Mouse (Mus musculus): ENCODE data around the gene Lars2.
"Not testable (repeated sequence)": the region's sequence is repeated elsewhere in the genome, so short reads cannot be mapped to it uniquely, and the experiment has no call there.

Lars2 gene

DNA sequence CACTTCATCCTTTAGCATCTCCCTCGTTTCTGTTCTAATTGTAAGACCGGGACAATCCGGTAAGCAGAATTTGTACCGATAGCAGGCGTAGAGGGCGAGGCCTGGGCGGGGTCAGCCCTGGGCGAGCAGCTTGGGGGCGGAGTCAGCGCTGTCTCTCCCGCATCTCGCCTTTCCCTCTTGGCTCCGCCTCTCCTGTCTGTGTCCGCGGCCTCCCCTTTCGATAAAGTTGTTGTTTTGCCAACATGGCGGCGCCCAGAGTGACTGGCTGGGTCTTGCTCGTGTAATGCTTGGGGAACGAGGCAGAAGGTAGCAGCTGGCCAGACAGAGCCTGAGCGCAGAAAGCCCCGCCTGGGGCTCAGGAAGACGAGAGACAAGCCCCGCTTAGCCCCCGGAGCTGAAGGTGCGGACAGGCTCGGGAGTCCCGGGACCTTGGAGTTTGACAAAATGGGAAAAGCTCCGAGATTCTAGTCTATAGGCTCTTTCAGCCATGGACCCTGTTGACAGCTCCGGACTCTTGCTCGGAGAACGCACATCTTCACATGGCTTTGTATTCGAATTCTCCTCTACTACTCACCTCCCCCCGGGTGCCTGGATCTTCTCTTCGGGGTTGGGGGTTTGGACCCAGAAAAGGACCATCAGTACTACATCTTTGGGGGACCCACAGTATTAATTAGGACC lies at the start of gene Lars2:
TSS of gene Lars2 (plus strand) at position 220 of the 678 bp plus-strand sequence.
- peak; percentile 95 for DNase-seq (ENCODE audit: low spot score)

DNA sequence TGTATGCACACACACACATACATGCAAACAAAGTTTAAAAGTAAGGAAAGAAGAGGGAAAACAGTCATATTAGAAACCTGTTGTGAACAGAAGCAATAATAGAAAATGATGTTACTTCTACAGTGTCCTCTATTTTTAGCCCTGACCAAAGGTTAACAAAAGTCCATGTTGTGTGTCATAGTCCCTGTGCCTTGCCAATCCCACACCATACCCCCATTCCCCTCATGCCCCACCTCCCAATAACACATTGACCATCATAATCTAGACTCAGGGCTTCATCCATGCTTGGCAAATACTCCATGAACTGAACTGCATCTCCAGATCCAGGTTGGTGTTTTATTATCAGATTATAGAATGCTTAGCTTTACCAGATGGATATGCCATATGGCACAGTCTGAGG lies 40.6 kb upstream of the Lars2 start:
- DNase-seq (ENCODE audit: low spot score) = no peak

DNA sequence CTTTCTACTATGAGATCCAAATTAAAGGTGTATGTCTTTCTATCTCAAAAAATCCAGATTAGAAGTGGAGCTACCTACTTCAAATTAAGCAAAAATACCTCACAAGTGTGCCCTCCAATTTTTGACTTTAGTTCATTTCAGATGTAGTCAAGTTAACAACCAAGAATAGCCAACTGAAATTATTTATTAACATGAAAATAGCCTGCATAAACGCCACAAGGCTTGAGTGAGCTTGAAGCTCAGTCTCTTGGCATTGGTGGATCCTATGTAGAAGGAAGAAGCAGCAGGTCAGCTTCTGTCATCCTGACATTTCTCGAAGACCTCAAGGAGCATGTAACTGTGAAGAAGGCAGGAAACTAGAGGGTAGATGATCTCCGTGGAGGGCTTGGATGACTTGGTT lies 38.4 kb upstream of the Lars2 start:
- no peak for DNase-seq (ENCODE audit: low spot score)

DNA sequence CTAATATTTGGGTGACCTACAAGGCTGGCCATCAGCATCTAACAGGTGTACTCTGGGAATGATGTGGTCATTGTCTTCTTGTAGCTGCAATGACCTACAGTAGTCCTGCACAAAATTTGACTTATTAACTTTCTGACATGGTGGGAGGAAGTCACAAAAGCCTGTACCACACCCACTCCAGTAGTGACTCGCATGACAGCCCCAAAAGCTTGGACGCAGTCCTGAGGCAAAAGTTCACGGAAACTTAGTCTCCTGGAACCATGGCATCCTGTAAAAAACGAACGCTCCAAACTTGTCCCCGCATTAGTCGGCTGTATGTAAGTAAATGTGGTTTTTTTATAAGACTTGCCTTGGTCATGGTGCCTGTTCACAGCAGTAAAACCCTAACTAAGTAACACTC lies 36.9 kb upstream of the Lars2 start:
- DNase-seq (ENCODE audit: low spot score) = no peak

DNA sequence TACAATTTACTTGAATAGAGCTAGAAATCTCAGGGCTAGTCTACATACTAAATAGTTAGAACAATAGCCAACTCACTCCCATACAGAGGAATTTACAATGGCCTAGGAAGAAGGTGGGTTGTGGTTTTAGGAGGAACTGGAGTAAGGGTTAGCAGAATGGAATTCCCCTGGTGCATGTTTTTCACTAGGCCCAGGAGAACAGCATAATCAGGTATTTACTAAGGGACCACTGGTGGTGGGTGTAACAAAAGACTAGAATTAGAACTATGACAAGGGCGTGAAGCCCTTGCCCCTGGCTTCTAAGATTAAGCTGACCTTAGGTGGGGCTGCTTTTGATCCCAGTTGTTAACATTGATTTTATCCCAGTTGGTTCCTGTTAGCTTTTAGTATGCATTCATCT lies 36.5 kb upstream of the Lars2 start:
- DNase-seq (ENCODE audit: low spot score) = not testable (repeated sequence)

DNA sequence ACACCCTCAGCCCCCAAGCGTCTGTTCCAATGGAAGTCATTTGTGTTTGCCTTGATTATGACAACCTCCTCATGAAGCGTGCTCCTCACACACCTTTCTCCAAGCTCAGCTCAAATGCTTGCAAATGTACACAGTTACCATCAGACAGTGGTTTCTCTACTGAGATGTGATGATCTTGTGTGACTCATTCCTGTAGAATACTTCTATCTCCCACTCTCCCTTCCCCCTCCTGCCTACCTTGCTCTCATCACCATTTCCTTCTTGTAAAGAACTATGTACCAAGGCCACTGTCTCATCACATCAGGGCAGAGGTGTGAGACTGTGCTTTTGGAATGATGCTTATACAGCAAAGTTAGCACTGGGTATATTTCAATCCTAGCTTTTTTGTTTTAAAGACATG lies 33.2 kb upstream of the Lars2 start:
- DNase-seq (ENCODE audit: low spot score) = no peak

DNA sequence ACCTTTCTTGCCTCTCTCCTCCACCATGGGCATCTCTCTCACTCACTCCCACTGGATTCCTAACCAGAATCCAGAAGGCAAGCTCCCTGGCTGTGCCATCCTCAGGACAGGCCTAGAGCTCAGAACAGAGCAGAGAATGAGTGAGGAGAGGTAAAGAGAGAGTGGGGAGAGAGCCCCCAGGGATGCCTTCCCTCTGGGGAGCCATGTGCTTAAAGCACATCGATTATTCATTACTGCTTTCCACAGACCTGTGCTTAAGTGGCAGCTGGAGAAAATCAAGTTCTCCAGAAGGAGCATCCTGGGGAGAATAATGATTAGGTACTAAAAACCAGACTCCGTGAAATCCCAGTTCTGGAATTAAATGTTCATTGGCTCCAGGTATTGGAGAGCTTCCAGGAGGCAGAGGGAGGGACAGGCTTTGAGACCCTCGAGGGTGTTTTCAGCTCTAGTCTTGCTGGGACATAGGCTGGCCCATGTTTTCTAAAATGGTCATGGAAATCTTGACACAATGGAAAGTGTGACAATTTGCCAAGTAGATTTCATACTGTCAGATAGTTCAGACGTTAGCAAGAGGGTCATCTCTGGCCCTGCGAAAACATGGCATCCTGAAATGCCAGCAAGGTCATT lies 31.6 kb upstream of the Lars2 start:
- peak; percentile 84 for DNase-seq (ENCODE audit: low spot score)

DNA sequence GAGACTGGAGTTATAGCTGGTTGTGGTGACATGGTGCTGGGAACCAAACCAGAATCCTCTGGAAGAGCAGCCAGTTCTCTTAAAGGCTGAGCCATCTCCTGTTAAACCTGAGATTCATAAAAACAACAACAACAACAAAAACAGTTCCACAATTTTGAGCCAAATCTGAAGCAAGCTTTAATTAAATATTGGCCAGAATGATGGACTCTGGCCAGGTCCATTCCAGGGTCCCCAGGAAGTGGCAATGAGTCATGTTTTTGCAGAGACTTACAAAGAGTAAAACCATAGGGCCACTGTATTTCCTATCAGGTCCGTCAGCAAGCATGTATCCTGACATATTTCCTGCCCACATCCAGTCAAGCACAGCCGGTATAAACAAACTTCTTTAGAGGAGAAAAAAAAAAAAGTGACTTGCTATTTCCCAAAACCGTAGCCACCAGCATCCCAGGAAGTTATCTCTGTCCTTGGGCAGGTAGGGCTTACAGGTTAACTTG lies 27.0 kb upstream of the Lars2 start:
- DNase-seq (ENCODE audit: low spot score) = no peak

DNA sequence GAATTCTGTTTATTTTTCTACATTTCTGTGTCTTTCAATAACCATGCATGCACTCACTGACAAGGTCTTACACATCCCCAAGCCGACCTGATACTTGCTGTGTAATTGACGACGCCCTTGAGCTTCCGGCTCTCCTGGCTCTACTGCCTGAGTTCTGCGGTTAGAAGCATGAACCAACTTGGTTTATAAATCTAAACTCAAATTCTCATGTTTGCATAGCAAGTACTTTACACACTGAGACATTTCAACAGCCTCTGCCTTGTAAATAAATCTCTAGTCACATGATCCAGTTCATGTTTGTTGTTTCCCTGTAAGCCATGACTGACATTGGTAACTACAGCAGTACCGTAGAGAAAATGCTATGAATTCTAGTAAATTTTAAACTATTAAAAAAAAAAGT lies 25.5 kb upstream of the Lars2 start:
- no peak for DNase-seq (ENCODE audit: low spot score)

DNA sequence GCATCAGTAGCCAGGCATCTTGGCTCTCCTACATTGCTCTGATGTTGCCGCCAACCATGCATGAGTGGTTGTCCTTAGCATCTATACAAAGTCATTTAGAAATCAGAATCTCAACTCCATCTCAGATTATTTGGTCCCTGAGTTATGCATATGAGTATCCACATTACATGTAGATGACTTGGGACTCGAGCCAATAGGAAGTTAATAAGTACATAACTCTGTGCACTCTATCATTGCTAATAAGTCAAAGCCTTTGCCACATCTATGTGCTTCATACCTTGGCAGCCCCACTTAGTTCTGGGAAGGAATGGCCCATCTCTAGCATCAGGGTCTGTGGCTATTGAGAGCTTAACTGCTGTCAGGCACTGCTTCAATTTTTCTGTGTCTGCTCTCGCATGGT lies 23.7 kb upstream of the Lars2 start:
- DNase-seq (ENCODE audit: low spot score) = no peak

DNA sequence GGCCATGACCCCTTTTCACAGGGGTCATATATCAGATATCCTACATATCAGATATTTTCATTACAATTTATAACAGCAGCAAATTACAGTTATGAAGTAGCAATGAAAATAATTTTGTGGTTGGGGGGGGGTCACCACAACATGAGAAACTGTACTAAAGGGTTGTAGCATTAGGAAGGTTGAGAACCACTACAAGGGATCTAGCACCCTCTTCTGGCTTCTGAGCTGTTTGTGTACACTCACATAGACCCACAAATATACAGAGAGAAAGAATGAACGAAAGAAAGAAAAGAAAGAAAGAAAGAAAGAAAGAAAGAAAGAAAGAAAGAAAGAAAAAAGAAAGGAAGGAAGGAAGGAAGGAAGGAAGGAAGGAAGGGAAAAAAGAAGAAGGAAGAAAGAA lies 17.4 kb upstream of the Lars2 start:
- not testable (repeated sequence) for DNase-seq (ENCODE audit: low spot score)

DNA sequence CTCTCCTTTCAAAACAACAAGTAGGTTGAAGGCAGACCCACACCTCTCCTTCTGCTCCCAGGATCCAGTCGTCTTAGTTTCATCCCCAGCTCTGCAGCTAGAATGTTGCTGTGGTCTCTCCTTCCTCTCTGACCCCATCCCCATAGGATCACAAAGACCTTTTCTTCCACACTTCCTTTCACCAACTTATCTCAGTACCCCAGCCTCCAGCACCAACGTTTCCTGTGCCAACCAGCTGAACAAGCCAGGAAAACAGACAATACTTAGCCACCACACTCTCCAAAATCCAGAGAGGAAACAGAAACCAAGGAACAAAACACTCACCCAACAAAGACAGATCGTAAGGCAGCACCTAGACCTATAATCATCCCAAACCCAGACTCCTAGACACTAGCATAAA lies 6.7 kb upstream of the Lars2 start:
- DNase-seq (ENCODE audit: low spot score) = no peak

DNA sequence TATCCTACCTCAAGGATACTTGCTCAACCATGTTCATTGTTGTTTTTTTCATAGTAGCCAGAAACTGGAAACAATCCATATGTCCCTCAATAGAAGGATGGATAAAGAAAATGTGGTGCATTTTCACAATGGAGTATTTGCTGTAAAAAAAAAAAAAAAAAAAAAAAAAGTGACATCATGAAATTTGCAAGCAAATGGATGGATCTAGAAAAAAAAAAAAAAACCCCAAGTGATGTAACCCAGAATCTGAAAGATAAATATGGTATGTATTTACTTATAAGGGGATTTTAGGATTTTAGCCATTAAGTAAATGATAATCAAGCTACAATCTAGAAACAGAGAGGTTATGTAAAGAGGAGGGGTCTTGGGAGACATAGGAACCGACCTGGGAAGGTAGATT lies 1.4 kb upstream of the Lars2 start:
- DNase-seq (ENCODE audit: low spot score) = no peak

DNA sequence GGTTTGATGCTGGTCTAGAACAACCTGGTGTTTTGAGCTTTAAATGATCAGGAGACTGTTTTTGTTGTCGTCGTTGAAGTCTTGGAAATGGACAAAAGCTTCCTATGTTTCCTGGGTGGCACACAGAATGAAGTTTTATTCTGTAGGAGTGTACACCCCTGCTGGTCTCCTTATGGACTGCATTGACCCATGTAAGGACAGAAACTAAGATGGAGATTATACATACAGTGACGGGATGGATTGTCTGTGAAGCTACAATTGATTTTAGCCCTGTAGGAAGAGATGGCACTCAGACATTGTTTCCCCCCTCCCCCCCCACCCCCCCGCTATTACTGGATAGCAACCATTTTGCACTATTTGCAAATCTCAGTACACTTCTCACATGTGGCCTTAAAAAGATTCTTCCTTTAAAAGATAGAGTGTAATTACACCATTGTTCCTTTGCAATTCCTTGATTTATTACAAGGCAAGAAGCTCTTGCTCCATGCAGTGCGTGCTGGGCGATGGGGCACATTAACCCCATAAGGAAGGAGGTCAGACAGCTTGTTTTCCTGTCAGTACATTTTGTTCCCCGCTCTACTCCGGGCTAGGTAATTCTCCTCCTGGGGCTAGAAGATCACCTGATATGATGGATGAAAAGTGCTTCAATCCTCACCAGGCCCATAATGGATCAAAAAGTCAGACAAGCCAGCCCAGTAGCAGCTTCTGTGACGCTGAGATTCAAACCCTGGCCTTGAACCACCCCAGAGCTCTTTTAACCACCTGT lies 602 bp upstream of the Lars2 start:
- peak; percentile 47 for DNase-seq (ENCODE audit: low spot score)

DNA sequence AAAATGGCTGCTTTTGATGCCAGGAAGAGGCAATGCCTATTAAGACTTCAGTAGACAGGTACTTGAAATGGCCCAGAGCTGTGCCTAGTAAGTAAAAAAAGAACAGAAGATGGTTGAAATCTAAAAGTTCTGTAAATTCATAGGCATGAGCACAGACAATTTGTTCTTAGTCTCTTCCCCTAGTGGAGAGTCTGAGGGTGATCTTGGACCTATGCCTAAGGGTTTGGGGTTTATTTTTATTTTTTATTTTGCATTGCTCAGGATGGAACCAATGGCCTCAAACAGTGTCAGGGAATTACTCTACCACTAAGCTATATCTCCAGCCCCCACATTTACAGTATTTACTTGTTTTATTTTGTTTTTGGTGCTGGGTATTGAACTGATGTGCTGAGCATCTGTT lies 909 bp downstream of the Lars2 start:
- peak; percentile 39 for DNase-seq (ENCODE audit: low spot score)

DNA sequence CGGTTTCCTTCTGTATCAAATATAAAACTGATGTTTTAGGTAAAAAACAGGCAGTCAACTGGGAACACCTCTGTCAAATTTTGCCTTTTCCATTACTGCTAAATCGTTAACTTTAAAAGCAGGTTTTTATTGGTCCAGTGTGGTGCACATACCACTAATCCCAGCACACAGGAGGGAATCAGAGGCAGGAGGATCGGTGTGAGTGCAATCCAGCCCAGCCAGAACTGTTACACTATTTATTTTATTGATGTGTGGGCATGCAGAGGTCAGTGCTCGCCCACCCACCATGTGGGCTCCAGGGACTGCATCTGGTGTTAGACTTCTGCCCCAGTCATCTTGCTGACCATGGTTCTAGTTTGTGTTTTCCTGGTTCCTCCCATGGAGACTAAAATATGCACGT lies 15.7 kb downstream of the Lars2 start:
- no peak for DNase-seq (ENCODE audit: low spot score)

DNA sequence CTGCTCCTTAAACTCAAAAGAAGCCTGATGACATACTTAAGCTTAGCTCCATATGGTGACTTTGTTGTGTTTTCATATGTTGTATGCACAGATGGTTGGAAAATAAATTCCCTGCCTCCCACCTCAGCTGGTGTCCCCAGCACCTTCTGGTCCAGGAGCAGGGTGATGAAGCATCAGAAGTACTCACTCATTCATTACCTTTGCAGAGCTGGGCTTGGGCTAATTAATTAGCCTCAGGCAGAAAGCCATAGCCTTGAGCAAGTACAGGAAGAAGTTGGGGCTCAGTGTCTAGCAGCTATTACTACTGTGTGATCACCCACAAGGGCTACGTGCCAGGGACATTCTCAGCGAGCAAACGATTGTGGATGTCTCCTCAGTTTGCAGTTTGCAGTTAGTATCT lies 18.0 kb downstream of the Lars2 start:
- no peak for DNase-seq (ENCODE audit: low spot score)

DNA sequence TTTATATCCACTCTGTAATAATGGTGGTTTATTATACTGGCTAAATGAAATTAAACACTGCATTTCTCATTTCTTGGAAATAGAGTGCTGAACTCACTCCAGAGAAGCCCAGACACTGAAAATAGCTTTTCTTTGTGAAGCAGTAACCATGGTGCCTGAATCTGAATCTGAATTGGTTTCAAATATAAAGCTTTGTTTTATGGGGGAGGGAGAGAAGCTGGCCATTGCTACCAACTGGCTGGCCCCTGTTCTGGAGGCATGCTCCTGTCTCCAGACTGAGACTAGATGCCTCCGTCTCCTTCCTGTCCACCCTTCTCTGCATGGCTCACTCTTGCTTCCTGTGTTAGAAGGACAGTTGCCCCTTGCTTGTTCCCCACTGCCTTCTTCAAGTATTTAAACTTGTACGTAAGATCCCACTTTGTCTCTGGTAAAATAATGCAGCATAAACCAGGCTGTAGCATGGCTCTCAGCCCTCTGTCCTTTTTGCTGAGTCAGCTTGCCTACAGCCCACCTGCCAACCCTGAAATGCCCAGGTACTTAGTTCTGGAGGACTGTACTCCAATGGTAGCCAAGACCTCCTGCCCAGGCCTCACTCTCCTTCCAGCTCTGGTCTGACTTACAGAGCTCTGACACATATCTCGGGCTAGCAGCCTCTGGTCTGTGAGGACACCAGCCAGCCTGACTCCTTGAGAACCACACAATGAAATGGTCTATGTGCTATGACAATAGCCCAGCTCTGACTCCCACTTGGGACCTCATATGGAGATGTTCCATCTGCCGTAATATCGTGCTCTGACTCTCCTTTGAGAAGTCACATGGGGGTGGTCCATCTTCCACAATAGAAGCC lies 18.8 kb downstream of the Lars2 start:
- no peak for DNase-seq (ENCODE audit: low spot score)

DNA sequence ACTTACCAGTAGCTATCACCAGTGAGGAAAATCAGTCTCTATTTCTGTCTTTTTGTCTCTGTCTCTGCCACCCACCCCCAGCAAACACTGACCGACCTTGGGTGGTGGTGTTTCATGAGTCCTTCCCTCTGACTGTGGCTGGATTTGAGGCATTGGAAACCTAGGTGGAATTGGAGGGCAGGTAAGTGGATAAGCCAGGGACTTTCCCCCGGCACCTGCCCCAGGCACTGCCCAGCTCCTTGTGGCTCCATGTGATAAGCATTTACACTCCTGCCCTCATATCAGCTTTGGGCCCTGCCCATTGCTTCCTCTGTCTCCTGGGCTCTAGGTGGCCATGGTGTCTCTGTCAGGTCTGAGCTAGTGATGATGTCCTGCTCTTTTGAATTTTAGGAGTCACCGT lies 19.6 kb downstream of the Lars2 start:
- DNase-seq (ENCODE audit: low spot score) = no peak

DNA sequence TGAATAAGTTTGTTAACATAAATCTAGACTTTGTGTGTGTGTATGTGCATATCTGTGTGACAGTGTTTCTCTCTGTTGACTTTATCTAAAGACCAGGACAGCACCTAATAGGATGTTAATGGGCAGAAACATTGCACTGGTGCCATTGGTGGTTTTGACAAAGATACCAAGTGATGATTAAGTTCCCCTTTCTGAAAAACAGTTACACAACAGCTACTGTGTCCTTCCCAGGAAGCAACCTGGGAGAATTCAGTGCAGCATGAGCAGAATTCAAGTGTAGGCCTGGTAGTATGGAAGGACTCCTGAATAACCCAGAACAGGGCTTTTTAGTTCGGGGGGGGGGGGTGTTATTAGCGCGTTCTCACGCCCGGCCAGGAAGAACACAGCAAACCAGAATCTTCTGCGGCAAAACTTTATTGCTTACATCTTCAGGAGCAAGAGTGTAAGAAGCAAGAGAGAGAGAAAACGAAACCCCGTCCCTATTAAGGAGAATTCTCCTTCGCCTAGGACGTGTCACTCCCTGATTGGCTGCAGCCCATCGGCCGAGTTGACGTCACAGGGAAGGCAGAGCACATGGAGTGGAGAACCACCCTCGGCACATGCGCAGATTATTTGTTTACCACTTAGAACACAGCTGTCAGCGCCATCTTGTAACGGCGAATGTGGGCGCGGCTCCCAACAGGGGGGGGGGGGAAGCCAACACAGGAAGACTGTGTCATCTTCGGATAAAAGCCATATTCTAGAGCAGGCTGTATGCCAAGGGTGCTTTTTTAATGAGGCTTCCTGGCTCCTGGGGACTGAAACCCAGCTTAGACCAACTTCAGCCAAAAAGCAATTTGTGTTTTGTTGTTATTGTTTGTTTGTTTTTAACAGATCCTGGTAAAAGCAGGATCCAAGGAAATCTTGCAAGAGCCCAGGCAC lies 21.6 kb downstream of the Lars2 start:
- not testable (repeated sequence) for DNase-seq (ENCODE audit: low spot score)

Data from MN1 (cell line).